Mouse (Mus musculus) Patski (cell line): ENCODE results near the gene Snx29. TPM values are rescaled to one million over a fixed set of nuclear protein-coding genes. Genes with fewer than 3 reads are reported as not detected.

Source experiments
- ATAC-seq: fragments of 100-300 bp; one replicate; pipeline ENCODE4 v1.8.0; 2021
- CTCF ChIA-PET: fragments of 350-600 bp; sonication (Branson Sonifier 250); formaldehyde crosslinking; loops from one replicate; lab custom pipeline; 2022; ENCODE audit warnings: inconsistent platforms; lab: Charles Lee
- POLR2A ChIA-PET: fragments of 350-600 bp; sonication (Branson Sonifier 250); formaldehyde crosslinking; loops from one replicate; lab custom pipeline; 2022; ENCODE audit warnings: antibody characterized with exemption, inconsistent platforms; lab: Charles Lee
- DNase-seq: peaks from one replicate; pipeline ENCODE4 v3.0.0-alpha.2; 2011; ENCODE audit warnings: low read depth, low spot score
- H3K27me3 ChIP-seq: fragments of 371-371 bp; one replicate; pipeline ENCODE4 v1.5.1; 2021
- CTCF ChIP-seq: fragments of 100-300 bp; IDR thresholded peaks from one replicate; pipeline ENCODE4 v1.5.1; 2021
- in situ Hi-C: fragments of 300-500 bp; cut with MboI; formaldehyde crosslinking; loops from 3 replicates; pipeline ENCODE4 v1.11.1; 2018; ENCODE audit warnings: low pct_unique_long_range_greater_than_20kb, mixed read lengths
- polyA plus RNA-seq: library from polyadenylated mRNA; unstranded; gene quantifications from one replicate; pipeline ENCODE4 v1.2.3, GENCODE M21; 2021

Snx29 gene
- polyA plus RNA-seq, 1 experiment from 2014 or later: 11.9 TPM

DNA sequence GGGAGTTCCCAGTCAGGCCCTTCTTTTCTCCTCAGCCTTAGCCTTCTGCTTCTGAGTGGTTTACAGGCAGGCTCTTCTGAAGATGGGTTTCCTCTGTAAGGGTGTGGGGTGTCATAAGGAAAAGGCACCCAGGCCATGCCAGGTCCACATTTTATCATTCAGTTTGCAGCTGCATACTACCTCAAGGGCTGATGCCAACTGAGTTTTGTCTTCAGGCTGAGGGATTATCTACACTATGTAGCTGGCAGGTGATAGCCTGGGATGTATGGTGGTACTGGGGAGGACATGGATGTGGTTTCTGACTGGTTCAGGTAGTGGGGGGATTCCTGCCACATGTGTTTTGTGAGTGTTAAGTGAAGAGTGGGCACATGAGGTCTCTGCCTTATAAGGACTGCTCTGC, 266.0 kb downstream of the Snx29 start:
- CTCF ChIA-PET: interaction anchor here (1.1 to 3.1 kb wide), 3 partner anchors 9 to 113 kb away, joined by 3 to 9 read pairs (median 5); no protein-coding TSS in a partner anchor
- in situ Hi-C loops: no loop called here
- POLR2A ChIA-PET: interaction anchor here (0.9 kb wide), 1 partner anchor 116 kb away, joined by 3 read pairs; no protein-coding TSS in a partner anchor
- DNase-seq (no peak), ATAC-seq (no peak)
- no peak for TF ChIP-seq CTCF
- no peaks in the 10 kb centered on the region for H3K27me3 ChIP-seq

DNA sequence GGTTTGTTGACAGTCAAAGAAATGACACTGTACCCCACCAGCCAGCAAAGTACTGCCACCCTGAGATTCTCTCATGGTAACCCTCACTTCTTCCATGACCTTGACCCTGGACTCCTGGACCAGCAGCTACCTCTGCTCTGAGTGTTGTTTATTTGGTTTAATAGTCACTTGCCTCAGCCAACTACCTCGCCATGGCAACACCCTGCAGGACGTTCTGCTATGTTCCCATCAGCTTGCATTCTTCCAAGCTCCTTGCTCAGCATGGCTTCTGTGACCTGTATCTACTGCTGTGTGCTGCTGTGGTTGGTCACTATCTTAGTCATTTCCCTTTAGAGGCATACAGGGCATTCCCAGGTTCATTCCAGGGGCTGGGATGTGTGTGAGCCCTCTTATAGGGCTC, 266.6 kb downstream of the Snx29 start:
- ATAC-seq: peak; percentile 72
- CTCF ChIA-PET: interaction anchor here (1.1 to 3.1 kb wide), 2 partner anchors 10 to 13 kb away, joined by 3 to 9 read pairs; no protein-coding TSS in a partner anchor
- TF ChIP-seq CTCF: no peak
- no peaks in the 10 kb centered on the region for H3K27me3 ChIP-seq
- DNase-seq: no peak
- in situ Hi-C loops: no loop called here
- POLR2A ChIA-PET: interaction anchor here (0.6 to 0.9 kb wide), 2 partner anchors 10 to 117 kb away, joined by 3 to 6 read pairs; no protein-coding TSS in a partner anchor

DNA sequence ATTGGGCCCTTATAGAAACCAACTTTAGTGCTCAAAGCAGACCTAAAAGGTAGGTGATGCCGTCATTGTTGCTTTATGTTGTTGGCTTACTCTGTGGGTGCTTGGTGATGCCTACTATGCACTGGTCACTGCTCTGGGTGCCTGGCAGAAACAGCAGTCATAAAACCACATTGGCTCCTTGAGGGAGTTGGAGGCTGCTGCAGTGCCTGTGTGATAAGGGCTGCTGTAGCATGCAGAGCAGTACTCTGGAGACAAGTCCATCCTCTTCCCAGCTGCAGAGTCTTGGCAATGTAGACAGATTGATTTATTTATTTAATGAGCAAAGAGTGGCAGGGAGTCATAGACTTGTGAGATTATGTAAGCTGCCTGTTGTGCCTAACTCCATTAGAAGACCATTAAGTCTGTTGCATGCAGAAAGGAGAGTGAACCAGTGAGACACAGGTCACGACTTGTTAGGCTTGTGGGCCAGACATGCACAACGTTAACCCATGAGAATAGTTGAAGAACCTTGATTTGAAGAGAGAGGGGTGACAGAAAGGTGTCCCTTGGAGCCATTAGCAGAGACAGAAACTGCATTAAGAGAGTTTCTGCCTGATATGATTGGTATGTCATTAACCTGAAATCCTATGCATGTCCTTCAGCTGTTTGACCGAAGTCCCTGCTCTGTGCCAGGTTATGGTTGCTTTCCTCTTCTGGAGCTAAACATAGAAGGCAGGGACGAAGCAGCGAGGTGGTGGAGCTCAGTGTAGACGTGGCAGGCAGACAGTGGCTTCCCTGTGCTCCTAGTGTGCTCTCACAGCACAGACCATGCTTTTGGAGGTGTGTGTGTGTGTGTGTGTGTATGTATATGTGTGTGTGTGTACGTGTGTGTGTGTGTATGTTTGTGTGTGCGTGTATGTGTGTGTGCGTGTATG, 267.3 kb downstream of the Snx29 start:
- POLR2A ChIA-PET: interaction anchor here (0.6 to 0.9 kb wide), 2 partner anchors 11 to 117 kb away, joined by 3 to 6 read pairs; no protein-coding TSS in a partner anchor
- no peak for TF ChIP-seq CTCF

DNA sequence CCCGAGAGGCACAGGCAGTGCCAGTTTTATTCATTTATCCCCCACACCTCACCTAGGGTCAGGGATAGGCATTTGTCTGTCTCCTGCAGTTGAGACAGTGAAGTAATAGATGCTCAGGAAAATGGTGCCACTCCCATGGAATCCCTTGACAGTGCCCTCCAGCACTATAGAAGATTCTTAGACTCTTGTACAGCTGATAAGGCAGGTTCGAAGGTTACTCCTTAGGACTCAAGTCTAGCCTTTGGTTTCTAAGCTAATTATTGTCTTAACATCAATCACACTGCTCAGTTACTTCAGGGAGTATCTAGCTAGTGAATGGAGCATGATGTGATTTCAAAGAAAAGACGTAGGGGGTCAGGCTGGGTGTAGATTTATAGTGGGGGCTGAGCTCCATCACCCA, 273.9 kb downstream of the Snx29 start:
- ChIA-PET CTCF (no interaction called here), POLR2A (no interaction called here)
- no peaks in the 10 kb centered on the region for H3K27me3 ChIP-seq
- ATAC-seq (no peak), DNase-seq (no peak)
- in situ Hi-C loops: no loop called here
- no peak for TF ChIP-seq CTCF

More for the DNA sequence above, 267.3 kb downstream of the Snx29 start:
- in situ Hi-C loops: no loop called here
- DNase-seq (no peak), ATAC-seq (no peak)
- CTCF ChIA-PET: interaction anchor here (1.1 to 3.1 kb wide), 3 partner anchors 10 to 14 kb away, joined by 3 to 9 read pairs (median 5); no protein-coding TSS in a partner anchor
- H3K27me3 ChIP-seq: no peaks in the 10 kb centered on the region

DNA sequence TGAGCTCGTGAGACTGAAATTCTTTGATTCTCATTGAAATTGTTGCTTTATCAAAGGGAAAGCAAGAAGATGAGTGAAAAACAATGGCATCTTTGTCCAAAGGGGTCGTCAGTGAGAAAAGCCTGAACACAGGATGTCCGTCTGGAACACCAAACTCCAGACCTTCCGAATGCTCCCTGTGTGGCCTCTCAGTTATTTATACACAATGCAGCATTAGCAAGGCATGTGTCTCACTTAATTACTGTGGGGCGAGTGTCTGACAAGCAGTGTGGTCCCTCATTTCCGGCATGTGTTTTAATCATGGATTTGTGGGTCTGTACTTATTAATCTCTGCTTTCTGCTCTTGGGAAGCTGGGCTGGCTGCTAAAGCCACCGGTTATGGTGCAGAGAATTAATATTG, 275.1 kb downstream of the Snx29 start:
- ATAC-seq (no peak), DNase-seq (no peak)
- in situ Hi-C loops: no loop called here
- CTCF ChIA-PET: no interaction called here
- no peaks in the 10 kb centered on the region for H3K27me3 ChIP-seq
- no peak for TF ChIP-seq CTCF
- POLR2A ChIA-PET: no interaction called here

DNA sequence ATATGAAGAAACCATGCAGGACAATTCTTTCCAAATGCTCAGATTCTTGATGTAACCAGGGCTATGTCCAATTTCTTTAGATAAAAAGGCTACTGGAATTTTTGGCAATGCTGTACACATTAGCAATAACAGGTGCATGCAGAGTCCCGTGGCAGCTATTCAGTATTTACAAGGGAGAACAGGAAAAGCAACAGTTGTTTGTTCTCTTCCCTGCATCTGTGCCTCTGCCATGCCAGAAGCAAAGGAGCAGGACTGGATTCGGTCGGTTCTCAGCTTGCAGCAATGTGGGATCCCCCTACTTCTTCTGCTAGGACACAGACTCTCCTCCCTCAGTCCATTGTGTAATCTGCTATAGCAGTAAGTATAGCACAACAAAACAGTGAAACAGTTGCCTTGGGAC, 276.8 kb downstream of the Snx29 start:
- ChIA-PET CTCF (interaction anchor here (1.6 kb wide), 1 partner anchor 12 kb away, joined by 5 read pairs; no protein-coding TSS in a partner anchor), POLR2A (no interaction called here)
- no peak for DNase-seq
- H3K27me3 ChIP-seq: no peaks in the 10 kb centered on the region
- TF ChIP-seq CTCF: no peak
- in situ Hi-C loops: no loop called here
- ATAC-seq: no peak

DNA sequence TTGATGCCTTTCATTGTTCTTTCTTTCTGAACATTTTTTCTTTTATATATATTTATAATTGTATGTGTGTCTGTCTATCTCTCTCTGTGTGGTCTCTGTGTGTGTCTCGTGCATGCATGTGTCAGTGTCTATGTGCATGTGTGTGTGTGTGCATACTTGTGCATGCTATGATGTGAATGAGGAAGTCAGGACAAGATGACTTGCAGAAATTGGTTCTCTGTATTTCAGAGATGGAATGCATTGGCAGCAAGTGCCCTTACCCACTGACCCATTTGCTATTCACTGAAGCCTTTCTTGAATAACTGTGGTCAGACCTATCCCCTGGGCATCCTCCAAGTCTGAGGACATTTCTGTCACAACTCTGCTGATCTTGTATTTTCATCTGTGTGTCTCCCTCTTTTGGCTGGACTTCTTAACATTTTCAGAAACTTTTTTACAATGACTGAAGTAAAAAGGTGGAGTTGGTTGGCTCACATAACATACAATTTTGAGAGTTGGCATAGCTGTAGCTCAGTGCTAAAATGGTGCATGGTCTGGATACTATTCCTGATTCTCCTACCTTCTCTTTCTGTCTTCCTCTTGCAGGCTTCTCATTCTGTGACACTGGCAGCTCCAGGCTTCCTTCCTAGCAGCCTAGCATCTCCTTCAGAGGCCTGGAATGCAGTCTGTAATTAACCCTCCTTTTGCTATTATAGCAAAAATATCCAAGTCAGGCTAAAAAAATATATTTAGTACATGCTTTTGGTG, 278.8 kb downstream of the Snx29 start:
- TF ChIP-seq CTCF: peak; percentile 31
- no peaks in the 10 kb centered on the region for H3K27me3 ChIP-seq
- in situ Hi-C loops: loop anchor here (5.0 to 10.0 kb wide), 2 partner anchors 134 to 603 kb away; no protein-coding TSS in a partner anchor
- DNase-seq: no peak
- ATAC-seq: peak; percentile 18
- ChIA-PET CTCF (interaction anchor here (1.0 to 1.8 kb wide), 5 partner anchors 24 to 133 kb away, joined by 3 to 7 read pairs (median 4); no protein-coding TSS in a partner anchor), POLR2A (no interaction called here)

DNA sequence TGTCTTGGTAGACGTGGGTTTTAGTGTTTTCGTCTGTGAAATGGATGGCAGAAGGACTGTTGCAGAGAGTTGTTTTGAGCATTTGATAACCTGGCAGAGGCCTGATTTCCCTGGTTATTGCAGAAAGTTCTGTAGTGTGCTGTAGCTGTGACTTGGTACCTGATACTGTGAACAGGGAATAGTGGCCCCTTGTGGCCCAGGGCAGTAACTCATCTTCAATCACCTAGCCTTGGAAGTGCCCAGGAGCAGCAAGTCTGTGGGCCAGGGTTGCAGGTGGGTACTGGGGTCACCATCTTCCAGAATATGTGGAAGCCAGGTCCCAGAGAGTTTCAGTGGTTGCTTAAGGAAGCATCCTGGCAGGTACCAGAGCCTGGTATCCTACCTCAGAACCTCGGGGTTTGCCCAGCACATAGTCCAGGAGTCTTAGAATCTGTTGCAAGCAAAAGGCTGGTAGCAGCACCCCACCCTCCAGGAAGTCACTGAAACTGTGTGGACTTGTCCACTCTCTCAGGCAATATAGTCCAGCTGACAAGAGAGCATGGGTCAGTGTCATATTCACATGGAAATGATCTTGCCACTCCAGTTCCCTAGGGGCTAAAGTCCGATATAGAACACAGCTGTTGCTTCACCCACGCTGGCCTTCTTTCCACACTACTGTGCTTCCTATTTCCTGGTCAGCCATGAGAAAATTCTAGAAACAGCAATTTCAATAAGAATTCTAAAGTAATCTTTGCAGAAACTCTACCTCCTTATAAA, 281.1 kb downstream of the Snx29 start:
- in situ Hi-C loops: loop anchor here (5.0 to 10.0 kb wide), 2 partner anchors 137 to 601 kb away; no protein-coding TSS in a partner anchor
- POLR2A ChIA-PET: no interaction called here
- DNase-seq: no peak
- peak; percentile 84 for TF ChIP-seq CTCF
- no peaks in the 10 kb centered on the region for H3K27me3 ChIP-seq
- peak; percentile 85 for ATAC-seq
- CTCF ChIA-PET: interaction anchor here (1.2 to 2.6 kb wide), 4 partner anchors 10 to 137 kb away, joined by 3 to 11 read pairs (median 4); no protein-coding TSS in a partner anchor

DNA sequence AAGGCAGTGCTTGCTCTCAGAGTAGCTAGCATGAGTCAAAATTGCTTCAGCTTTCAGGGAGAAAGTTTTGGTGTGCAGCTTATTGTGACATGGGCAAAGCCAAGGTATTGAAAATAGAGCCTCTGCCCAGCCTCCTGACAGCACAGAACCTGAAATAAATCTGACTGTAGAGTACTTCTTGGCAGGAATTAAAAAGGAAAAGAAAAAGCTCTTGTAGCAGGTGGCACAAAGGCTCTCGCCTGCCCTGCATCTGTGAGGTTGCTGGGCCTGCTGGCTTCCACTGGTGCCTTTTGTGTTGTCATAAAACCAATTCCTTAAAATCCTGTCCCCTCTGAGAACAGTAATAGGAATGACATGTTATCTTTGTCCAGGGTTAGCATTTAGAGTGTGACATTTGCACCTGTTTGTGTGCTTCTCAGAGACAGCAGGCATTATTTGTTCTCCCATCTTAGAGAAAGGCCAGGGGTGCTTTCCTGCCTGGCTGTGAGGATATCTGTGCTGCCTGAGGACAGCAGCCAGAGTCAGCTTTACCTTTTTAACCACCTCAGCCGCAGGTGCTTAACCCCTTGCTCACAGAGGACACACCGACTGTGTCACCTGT, 289.9 kb downstream of the Snx29 start:
- POLR2A ChIA-PET: no interaction called here
- TF ChIP-seq CTCF: no peak
- DNase-seq: no peak
- in situ Hi-C loops: no loop called here
- CTCF ChIA-PET: interaction anchor here (1.7 kb wide), 1 partner anchor 11 kb away, joined by 5 read pairs; no protein-coding TSS in a partner anchor
- no peaks in the 10 kb centered on the region for H3K27me3 ChIP-seq
- no peak for ATAC-seq
